Mouse (Mus musculus) ES-Bruce4 (cell line): Measurements from ENCODE around the gene Hoxa4. TPM values are rescaled to one million over a fixed set of nuclear protein-coding genes. Genes with fewer than 3 reads are reported as not detected.

Experiments used
- H3K27ac ChIP-seq: 2 replicates; pipeline ENCODE4 v1.5.1; 2012; ENCODE audit warnings: low read length, inconsistent platforms; ENCODE audit not compliant: insufficient read depth
- H3K27me3 ChIP-seq: 2 replicates; pipeline ENCODE4 v1.6.1; 2012; ENCODE audit warnings: mild to moderate bottlenecking, low read length, inconsistent platforms; ENCODE audit not compliant: control insufficient read depth, poor library complexity, insufficient read depth, severe bottlenecking
- H3K36me3 ChIP-seq: 2 replicates; pipeline ENCODE4 v1.6.1; 2012; ENCODE audit warnings: inconsistent platforms, mild to moderate bottlenecking, low read length, moderate library complexity; ENCODE audit not compliant: control insufficient read depth, poor library complexity, insufficient read depth, severe bottlenecking
- H3K4me1 ChIP-seq: one replicate; pipeline ENCODE4 v1.8.1; 2011; ENCODE audit warnings: low read length; ENCODE audit not compliant: control insufficient read depth, insufficient read depth
- H3K4me3 ChIP-seq: 2 replicates; pipeline ENCODE4 v1.5.1; 2011; ENCODE audit warnings: low read depth, mild to moderate bottlenecking, low read length
- H3K9ac ChIP-seq: 2 replicates; pipeline ENCODE4 v1.6.1; 2012; ENCODE audit warnings: low read depth, mild to moderate bottlenecking, inconsistent platforms; ENCODE audit not compliant: poor library complexity, severe bottlenecking
- H3K9me3 ChIP-seq: replicated peaks from 2 replicates; pipeline ENCODE4 v1.6.1; 2012; ENCODE audit warnings: mild to moderate bottlenecking, low read length, inconsistent platforms; ENCODE audit not compliant: control insufficient read depth, poor library complexity, insufficient read depth, severe bottlenecking
- CTCF ChIP-seq: IDR thresholded peaks from one replicate; pipeline ENCODE4 v1.8.1; 2011; ENCODE audit warnings: low read depth, low read length
- EP300 ChIP-seq: IDR thresholded peaks from 2 replicates; pipeline ENCODE4 v1.6.1; 2011; ENCODE audit warnings: low read depth, low read length; ENCODE audit not compliant: insufficient read depth
- POLR2A ChIP-seq: IDR thresholded peaks from one replicate; pipeline ENCODE4 v1.8.1; 2011; ENCODE audit warnings: low read length; ENCODE audit not compliant: insufficient read depth
- polyA plus RNA-seq: library from polyadenylated mRNA; stranded (reverse); fragments of >200 nt; gene quantifications from 2 replicates; pipeline ENCODE4 v1.2.4, GENCODE M21; 2011; ENCODE audit warnings: low read depth; ENCODE audit not compliant: missing spikeins, insufficient read depth, insufficient read length

The Hoxa4 gene
- polyA plus RNA-seq, 1 experiment: not detected

DNA sequence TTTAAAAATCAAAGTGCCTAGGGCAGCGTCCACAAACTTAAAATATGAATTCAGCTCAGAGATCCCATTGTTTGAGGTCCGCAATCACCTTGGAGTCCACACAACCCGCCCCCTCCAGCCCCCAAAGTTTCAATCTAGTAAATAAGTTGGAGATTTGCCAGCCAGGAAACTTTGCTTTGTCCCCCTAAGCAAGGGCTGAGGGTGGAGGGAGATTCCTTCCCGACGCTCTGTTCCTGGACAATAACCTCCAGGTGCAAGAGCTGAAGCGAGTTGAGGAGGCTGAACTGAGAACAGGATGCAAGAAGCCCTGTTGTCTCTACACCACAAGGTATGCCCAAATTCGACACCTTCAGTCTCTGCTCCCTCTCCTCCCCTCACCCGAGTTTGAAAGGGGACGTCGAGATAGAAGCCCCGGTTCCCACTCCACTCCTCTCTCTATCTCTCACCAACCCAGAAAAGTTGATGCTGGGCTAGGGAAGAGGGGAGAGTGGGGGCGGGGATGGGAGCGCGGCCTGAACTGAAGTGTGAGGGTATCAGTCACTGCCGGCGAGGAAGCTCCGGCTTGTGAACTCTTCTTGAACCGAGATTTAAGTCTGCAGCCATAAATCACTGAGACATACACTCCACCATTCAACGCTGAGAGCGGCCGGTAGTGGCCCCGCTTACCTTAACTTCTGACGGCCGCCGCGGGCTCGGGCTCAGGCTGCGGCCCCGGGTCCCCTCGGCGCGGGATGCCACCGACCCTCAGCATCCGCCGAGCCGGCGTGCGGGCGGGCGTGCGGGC, 16.4 kb downstream of the Hoxa4 start:
- Histone ChIP-seq H3K4me3 (peak overlapping the region; percentile 14), H3K27me3 (peaks cover 56% of the 10 kb centered on the region), H3K9ac (peak overlapping the region; percentile 49; the same call in 1 of the 2 replicates), H3K9me3 (no peaks in the 10 kb centered on the region), H3K4me1 (no peaks in the 10 kb centered on the region), H3K36me3 (no peaks in the 10 kb centered on the region), H3K27ac (no peak overlapping the region)
- TF ChIP-seq CTCF (no peak), EP300 (no peak), POLR2A (no peak)

DNA sequence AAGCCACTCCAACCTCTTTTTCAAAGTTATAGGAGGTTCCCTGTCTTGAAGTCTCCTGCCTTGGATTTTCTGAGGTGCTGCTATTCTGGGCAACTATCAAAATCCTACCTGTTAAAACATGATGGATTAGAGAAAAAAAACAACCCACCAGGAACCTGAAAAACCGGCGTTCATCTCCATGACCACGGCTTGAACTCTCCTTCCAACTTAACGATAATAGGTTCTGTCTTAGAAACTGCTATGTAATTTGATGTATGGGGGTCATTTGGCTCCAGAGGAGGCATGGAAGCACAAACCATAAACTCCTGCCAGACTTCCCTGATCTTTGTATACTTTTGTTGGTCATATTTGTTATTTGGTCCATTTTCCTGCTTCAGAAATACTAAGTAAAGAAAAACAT, 17.9 kb downstream of the Hoxa4 start:
- no peak overlapping the region for H3K27ac ChIP-seq
- no peaks in the 10 kb centered on the region for H3K4me1 ChIP-seq
- no peak for TF ChIP-seq CTCF
- no peak for TF ChIP-seq POLR2A
- TF ChIP-seq EP300: no peak
- no peaks in the 10 kb centered on the region for H3K36me3 ChIP-seq
- H3K4me3 ChIP-seq: no peak overlapping the region
- H3K27me3 ChIP-seq: peaks cover 58% of the 10 kb centered on the region
- H3K9me3 ChIP-seq: no peaks in the 10 kb centered on the region
- no peak overlapping the region for H3K9ac ChIP-seq

DNA sequence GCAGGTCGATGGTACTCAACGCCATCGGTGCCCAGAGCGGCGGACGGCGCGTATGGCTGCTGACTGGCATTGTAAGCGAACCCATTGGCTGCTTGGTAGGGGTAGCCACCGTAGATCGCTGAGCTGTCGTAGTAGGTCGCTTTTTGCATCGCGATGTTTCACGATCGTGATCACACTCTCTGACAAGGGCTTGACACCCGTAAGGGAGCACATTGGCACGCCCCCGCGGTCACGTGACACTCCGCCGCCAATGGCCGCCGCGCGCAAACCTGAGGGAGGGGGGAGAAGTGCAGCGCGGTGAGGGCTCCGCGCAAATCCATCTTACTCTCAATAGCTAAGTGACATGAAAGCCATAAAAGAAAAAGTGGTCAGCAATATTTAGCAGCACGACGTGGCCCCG, 19.1 kb downstream of the Hoxa4 start:
- Histone ChIP-seq H3K36me3 (no peaks in the 10 kb centered on the region), H3K4me3 (peak overlapping the region; percentile 70), H3K27me3 (peaks cover 56% of the 10 kb centered on the region), H3K9me3 (no peaks in the 10 kb centered on the region), H3K4me1 (no peaks in the 10 kb centered on the region), H3K9ac (peak overlapping the region; percentile 28; the same call in 1 of the 2 replicates), H3K27ac (no peak overlapping the region)
- TF ChIP-seq EP300: no peak

DNA sequence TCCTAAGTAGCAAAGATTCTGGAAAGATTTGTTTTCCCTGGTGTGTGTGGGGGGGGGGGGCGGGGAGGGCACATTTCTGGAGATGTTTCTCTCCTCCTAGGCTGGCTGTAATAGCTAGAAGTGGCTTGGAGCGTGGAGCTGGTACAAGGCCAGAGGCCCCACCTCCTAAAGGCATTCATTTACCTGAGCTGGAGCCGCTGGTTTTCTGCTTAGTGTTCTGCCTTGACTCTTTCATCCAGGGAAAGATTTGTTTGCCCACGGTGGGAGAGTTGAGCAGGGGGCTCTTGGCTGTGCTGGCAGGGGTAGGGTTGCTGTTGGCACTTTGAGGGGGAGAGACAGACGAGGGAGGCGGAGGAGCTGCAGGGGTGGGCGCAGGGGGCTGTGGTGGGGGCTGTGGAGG, 19.6 kb downstream of the Hoxa4 start:
- H3K4me1 ChIP-seq: no peaks in the 10 kb centered on the region
- H3K27me3 ChIP-seq: peaks cover 56% of the 10 kb centered on the region
- peak overlapping the region; percentile 28; the same call in 1 of the 2 replicates for H3K9ac ChIP-seq
- H3K9me3 ChIP-seq: no peaks in the 10 kb centered on the region
- TF ChIP-seq CTCF (no peak), EP300 (no peak), POLR2A (no peak)
- H3K36me3 ChIP-seq: no peaks in the 10 kb centered on the region
- no peak overlapping the region for H3K4me3 ChIP-seq
- H3K27ac ChIP-seq: no peak overlapping the region

- peaks cover 56% of the 10 kb centered on the region for H3K27me3 ChIP-seq
- no peak overlapping the region for H3K9ac ChIP-seq
- no peak overlapping the region for H3K27ac ChIP-seq
- H3K9me3 ChIP-seq: no peaks in the 10 kb centered on the region
- no peak overlapping the region for H3K4me3 ChIP-seq
- no peak for TF ChIP-seq EP300
- TF ChIP-seq CTCF: no peak
- no peak for TF ChIP-seq POLR2A
- H3K36me3 ChIP-seq: no peaks in the 10 kb centered on the region
- H3K4me1 ChIP-seq: no peaks in the 10 kb centered on the region
Observed at GRCm38 (mm10) chr6:52171331-52171730, 20.2 kb downstream of the Hoxa4 start.

DNA sequence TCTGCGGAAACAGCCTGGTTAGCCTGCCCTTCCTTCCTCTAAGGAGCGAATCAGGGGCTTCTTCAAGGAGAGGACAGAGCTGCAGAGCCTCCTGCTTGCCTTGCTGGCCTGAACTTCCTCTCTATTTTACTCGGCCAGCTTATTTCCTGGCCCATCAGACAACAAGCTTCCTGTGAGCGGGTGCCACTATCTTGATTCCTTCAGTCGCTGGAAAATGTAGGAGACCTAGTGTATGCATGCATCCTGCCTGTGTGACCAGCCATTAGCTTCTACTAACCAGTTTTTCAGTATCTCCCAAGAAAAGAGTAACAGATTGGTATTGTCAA, 20.7 kb downstream of the Hoxa4 start:
- Histone ChIP-seq H3K27ac (no peak overlapping the region), H3K27me3 (peaks cover 54% of the 10 kb centered on the region), H3K36me3 (no peaks in the 10 kb centered on the region), H3K4me3 (no peak overlapping the region; the same call in 1 of the 2 replicates), H3K9ac (no peak overlapping the region), H3K4me1 (no peaks in the 10 kb centered on the region), H3K9me3 (no peaks in the 10 kb centered on the region)
- TF ChIP-seq POLR2A (no peak), EP300 (no peak), CTCF (no peak)
